Mouse (Mus musculus): ENCODE data around the gene Myo3a. TPM values are rescaled to one million over a fixed set of nuclear protein-coding genes. Genes with fewer than 3 reads are reported as not detected.

The Myo3a gene
- polyA plus RNA-seq, 1 experiment from 2014 or later: not detected

Small RNA genes within 50 kb of the gene (microRNA-seq; reads per million reads assigned to microRNA genes)
- not detected for gene Gm23636
- not detected for gene Mir3967

Data from heart, embryonic 16.5 days (tissue).